Mouse (Mus musculus) kidney, adult 2 months (tissue): ENCODE measurements around the gene Sash1.

Source experiments
- CTCF ChIP-seq: fragments of 200-500 bp; conservative IDR thresholded peaks from 2 replicates; pipeline ENCODE4 v1.5.1; 2011; ENCODE audit warnings: low read depth, mild to moderate bottlenecking, control low read depth, low read length, moderate library complexity, mixed read lengths; ENCODE audit not compliant: insufficient read depth, insufficient read length
- POLR2A ChIP-seq: fragments of 200-500 bp; IDR thresholded peaks from one replicate; pipeline ENCODE4 v1.6.1; 2011; ENCODE audit warnings: low read depth, low read length, control low read depth

- TF ChIP-seq CTCF (peak; percentile 63), POLR2A (no peak)
Measured at GRCm38 (mm10) chr10:8792412-8792811, 93.5 kb downstream of the Sash1 start.
